Mouse (Mus musculus) CD4-positive helper T cell, adult 2 months (primary cell): ENCODE data around the gene H2-Oa.
A peak's percentile ranks its signal among the peaks of the same experiment; 100 is the strongest.

Source experiments
- DNase-seq: peaks from one replicate; pipeline ENCODE4 v3.0.0-alpha.2; 2012; ENCODE audit warnings: low read depth, missing footprints, low spot score

Gene H2-Oa

GRCm38 (mm10) chr17:34092197-34092875, at the start of gene H2-Oa:
Gene H2-Oa (plus strand): TSS chr17:34092340.
- DNase-seq, result peak; percentile 57

- no peak for DNase-seq
These were observed 46.2 kb upstream of the H2-Oa start for GRCm38 (mm10) chr17:34045941-34046340.

- peak; percentile 21 for DNase-seq
These were observed 44.6 kb upstream of the H2-Oa start for GRCm38 (mm10) chr17:34047404-34048050.

GRCm38 (mm10) chr17:34057224-34057623, 34.9 kb upstream of the H2-Oa start:
- DNase-seq, result no peak

- DNase-seq, result no peak
These were observed 23.3 kb upstream of the H2-Oa start for GRCm38 (mm10) chr17:34068864-34069263.

GRCm38 (mm10) chr17:34072091-34072490, 20.0 kb upstream of the H2-Oa start:
- no peak for DNase-seq

GRCm38 (mm10) chr17:34075271-34075670, 16.9 kb upstream of the H2-Oa start:
- DNase-seq, result peak; percentile 79

GRCm38 (mm10) chr17:34077549-34077948, 14.6 kb upstream of the H2-Oa start:
- DNase-seq, result peak; percentile 82

GRCm38 (mm10) chr17:34078148-34078547, 14.0 kb upstream of the H2-Oa start:
- DNase-seq, result no peak

GRCm38 (mm10) chr17:34079002-34079401, 13.1 kb upstream of the H2-Oa start:
- DNase-seq, result no peak

GRCm38 (mm10) chr17:34079621-34080020, 12.5 kb upstream of the H2-Oa start:
- peak; percentile 78 for DNase-seq

GRCm38 (mm10) chr17:34083104-34083503, 9.0 kb upstream of the H2-Oa start:
- no peak for DNase-seq

- no peak for DNase-seq
These were observed 4.8 kb upstream of the H2-Oa start for GRCm38 (mm10) chr17:34087386-34087785.

- no peak for DNase-seq
These were observed 4.0 kb upstream of the H2-Oa start for GRCm38 (mm10) chr17:34088124-34088523.

GRCm38 (mm10) chr17:34090923-34091322, 1.2 kb upstream of the H2-Oa start:
- peak; percentile 63 for DNase-seq

GRCm38 (mm10) chr17:34093199-34093874, 1.2 kb downstream of the H2-Oa start:
- peak; percentile 15 for DNase-seq

- peak; percentile 29 for DNase-seq
These were observed 2.3 kb downstream of the H2-Oa start for GRCm38 (mm10) chr17:34094283-34095035.

GRCm38 (mm10) chr17:34096497-34097010, 4.4 kb downstream of the H2-Oa start:
- DNase-seq, result peak; percentile 41

- DNase-seq, result peak; percentile 5
These were observed 5.1 kb downstream of the H2-Oa start for GRCm38 (mm10) chr17:34097272-34097671.

GRCm38 (mm10) chr17:34098709-34099479, 6.8 kb downstream of the H2-Oa start:
- peak; percentile 12 for DNase-seq

- no peak for DNase-seq
These were observed 7.4 kb downstream of the H2-Oa start for GRCm38 (mm10) chr17:34099531-34099930.
